Mouse (Mus musculus): ENCODE measurements at regions not wholly inside any gene's neighbourhood (a gene's known extent, or its start where the extent isn't known, plus 50 kb on each side); places are given as distances from the start of the nearest gene placed in this dataset.

DNA sequence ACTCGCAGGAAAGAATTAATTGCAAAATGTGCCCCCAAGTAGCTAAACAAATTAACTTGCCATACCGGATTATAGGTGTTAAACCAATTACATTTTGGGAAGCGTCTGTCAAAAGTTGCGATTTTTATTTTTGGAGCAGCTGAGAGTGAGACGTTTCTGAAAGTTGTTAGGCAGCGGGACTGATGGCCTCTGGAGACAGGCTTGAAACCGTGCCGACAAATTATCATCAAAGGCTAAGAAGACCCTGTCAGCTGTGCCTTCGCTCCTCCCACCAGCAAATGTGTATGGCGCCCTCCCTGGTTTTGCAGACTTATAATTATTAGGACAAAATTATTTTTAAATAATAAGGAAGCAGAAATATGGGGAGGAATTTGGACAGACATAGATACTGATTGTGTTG lies 161.5 kb upstream of the Zfp64 start:
- DNase-seq, result no peak

DNA sequence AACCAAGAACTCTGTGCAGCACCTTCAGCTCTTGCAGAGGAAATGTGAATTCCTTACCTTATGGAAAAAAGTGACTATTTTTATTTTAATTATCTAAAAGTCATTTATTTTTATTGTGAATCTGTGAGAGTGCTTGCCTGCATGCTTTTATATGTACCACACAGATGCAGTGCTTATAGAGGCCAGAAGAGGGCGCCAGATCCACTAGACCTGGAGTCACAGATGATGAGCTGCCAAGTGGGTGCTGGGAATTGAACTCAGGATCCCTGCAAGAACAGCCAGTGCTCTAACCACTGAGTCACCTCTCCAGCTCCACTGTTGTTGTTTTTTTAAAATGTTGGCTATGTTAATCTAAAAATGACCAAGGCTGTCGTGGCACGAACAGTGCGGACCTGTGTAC lies 153.7 kb upstream of the Zfp64 start:
- no peak for DNase-seq

DNA sequence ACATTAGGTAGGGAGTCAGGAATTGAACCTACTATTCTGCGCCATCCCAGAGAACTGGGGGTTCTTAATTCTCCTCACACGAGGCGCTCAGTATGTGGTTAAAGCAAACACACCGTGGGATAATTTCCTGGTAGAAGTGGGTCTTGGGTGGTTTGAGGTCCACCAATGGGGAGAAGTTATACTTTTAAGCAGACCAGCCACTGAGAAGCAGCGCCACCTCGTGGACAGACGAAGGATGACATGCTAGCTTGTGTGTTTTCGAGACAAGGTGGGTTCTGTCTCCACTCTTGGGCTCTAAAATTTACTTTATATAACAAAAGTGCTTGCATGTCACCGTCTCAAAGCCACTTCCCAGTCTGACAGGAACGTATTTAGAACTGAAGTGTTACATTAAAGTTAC lies 152.7 kb upstream of the Zfp64 start:
- DNase-seq, result peak; percentile 56

DNA sequence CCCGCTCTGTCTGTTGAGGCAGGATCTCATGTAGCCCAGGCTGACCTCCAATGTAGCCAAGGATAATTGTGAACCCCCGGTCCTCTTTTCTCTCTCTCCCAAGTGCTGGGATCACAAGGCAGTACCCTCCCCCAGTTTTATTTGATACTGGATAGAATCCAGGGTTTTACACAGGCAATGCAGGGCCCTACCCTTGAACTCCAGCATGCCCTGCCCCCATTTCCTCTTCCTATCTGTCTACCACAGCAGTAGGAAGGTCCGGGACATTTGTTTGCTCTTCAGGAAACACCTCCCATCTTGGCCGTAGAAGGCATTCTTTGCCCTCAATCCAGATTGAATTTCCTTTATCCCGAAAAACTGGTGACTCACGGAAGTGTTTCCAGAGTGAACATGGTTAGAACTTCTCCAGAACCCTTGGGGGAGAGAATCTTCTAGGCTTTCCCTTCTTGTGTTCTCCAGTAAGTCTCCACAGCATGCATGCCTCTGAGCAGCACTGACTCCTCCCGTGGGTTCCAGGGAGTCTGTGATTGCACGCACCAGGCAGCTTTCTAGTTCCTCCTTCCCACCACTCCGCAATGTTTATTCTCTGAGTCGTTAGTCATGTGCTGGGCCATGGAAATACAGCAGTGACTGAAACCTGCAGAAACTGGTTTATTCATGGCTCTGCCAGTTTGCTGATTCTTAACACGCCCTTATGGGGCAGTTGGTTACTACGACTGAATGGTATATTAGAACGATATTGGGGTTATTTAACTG lies 146.3 kb upstream of the Zfp64 start:
- DNase-seq, result no peak

DNA sequence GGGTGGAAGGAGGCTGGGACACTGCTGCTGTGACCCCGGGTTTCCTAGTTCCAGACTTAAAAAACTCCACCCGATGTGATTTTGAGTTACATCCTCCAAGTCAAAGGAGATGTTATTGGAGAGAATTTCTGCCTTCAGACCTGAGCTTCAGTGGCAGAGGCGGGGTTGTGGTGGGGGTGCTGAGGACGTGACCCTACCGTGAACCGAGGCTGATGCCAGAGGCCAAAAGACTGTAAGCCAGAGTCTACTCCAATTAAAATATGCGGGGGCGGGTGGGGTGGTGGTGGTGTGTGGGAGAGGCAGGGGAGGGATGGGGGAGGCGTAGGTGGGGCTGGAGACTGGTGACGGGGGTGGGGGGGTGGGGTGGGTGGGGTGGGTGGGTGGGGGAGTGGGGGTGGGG lies 145.1 kb upstream of the Zfp64 start:
- no peak for DNase-seq

DNA sequence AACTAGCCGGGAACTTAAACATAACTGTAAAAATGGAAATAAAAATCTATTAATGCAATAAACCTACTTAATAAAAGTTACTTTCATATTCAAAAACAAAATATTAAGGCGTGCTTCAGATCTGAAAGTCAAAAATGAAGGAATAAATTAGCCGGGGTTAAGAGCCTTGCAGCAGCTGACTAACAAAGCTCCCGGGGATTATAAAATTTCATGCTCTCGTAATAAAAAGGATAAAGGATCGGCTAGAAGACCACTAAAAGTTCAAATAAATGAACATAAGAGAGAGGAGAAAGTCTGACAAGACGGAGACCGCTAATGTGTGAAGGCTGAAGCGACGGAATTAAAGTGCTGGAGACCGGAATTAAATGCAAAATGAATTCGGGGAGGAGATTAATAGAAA lies 144.3 kb upstream of the Zfp64 start:
- no peak for DNase-seq

DNA sequence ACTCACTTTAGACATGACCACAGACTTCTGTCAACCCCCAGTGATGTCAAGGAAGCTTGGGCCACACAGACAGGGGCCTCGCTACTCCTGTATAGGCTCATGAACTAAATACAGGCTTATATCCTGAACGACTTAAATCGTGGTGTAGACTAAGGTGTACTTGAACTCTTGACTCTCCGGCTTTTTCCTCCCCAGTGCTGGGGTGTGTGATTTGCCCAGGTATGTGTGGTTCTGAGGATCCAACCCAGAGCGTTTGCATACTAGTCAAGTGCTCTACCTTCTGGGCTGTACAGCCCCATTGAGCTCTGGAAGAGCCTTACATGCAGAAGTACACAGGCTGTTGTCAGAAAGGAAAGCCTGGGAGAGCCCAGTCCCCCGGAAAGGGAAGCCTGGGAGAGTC lies 143.2 kb upstream of the Zfp64 start:
- no peak for DNase-seq

DNA sequence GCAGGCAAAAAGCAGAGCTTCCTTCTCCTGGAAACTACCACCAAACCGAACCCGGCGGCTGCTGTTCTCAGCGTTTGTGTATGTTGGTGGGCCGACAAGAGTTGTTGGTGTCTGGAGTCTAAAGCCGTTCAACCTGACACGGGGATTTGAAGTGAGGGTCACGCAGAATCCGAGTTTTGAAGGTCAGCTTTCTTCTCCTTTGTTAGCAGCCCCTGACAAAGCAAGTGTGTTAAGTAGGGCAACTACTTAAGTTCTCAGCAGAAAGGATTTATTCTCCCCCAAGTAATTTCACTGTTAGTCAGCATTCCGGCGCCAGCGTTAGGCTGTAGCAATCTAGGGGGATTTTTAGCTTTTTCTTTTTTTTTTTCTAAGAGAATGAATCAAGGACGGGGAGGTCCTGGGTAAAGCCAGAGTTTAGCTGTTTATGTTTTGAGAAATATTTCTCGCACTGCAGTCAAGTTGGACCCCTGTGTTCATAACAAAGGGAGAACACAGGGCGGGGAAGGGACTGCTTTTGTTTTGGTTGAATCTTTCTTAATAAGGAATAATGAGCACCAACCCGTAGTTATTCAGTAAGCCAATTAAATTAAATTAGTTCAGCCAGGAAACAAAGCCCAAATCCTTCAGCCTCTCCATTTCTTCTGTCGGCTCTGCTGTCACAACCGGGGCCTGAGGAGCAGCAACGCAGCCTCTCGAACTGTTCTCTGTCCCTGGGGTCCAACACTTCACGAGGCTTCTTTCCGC lies 138.8 kb upstream of the Zfp64 start:
- DNase-seq, result no peak

DNA sequence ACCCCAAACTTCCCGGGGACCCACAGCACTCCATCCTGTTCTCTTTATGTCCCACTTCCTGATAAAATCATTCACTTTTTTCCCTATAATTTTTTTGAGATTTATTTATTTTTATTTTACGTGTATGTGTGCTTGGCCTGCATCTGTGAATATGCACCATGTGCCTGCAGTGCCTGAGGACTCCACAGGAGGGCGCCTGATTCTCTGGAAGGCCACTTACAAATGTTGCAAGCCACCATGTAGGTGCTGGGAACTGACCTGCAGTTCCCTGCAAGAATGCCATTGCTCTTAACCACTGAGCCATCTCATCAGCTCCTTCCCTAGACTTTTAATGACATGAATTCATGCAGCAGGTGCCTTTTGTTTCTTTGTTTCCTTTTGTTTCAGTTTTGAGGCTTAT lies 134.9 kb upstream of the Zfp64 start:
- no peak for DNase-seq

DNA sequence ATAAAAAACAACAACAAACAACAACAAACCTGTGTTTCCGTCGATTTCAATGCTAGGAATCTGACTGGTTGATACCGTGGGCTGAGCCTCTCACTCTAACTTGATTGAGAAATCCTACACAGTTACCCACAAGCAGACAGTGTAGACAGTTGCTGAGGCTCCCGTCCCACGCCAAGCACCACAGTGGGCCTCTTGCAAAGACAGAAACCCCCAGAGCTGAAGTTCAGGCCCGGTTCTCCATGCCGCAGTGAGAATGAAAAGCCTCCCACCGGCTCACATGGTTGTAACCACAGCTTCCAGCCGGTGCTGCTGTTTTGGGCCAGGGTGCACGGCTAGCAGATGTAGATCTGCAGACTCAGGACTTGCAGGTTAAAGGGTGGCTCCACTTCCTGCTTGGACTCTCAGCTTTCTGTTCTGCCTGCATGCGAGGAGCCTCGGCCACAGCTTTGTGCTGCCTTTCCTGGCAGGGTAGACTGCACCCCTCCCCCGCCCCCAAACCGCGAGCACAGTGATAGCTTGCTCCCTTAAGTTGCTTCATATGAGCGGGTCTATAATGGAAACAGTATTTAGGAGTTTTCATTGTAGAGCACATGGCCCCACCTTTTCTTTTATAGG lies 133.6 kb upstream of the Zfp64 start:
- DNase-seq, result no peak

DNA sequence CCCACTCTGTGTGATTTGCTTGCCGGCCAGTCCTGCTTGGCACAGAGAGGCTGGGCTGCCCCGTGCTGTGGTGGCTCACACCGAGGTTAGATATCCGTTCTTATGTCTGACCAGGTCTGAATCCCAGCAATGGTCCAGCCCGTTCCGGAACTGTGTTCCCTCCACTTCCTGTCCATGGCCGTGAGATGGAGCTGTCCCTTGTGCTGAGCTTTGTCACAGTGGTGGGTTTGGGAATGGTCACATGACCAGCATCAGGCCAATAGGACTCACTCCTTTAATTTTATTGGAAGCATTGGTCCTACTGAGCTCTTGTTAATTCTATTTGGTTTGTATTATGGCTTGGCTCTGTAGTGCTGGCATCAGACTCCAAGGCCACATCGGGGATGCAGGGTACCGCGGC lies 132.9 kb upstream of the Zfp64 start:
- no peak for DNase-seq

DNA sequence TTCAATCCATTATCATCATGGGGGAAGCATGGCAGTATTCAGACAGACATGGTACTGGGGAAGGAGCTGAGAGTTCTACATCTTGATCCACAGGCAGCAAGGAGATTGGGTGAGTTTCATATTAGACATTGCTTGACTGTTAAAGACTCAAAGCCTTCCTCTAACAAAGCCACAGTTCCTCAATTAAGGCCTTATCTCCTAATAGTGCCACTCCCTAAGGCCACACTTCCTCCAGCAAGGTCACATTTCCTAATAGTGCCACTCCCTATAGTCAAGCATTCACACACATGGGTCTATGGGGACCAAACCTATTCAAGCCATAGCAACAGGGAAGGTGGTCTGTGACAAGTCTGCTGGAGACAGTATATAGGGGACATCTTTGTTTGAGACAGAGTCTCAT lies 115.9 kb upstream of the Zfp64 start:
- no peak for DNase-seq

DNA sequence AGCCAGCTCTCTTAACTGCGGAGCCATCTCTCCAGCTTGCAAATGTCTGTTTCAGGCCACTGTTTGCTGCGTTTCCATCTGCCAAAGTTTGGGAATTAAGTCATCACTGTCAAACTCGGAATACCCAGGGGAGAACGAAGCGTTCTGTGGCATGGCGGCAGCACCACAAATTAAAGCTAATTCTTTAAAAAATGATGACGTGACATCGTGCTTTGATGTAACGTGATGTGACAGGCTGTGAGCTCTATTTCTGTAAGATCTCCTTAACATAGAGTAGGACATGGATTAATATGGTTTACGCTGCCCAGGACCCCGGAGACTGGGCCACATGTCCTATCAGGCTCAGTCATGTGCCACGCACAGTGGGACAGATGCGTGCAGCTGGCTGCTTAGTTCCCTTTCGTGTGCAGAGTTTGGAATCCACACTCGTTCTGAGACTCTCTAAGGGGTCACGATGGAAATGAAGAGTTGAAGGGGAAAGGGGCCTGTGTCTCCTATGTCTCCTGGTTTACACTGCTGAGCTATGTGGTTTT lies 109.8 kb upstream of the Zfp64 start:
- no peak for DNase-seq

DNA sequence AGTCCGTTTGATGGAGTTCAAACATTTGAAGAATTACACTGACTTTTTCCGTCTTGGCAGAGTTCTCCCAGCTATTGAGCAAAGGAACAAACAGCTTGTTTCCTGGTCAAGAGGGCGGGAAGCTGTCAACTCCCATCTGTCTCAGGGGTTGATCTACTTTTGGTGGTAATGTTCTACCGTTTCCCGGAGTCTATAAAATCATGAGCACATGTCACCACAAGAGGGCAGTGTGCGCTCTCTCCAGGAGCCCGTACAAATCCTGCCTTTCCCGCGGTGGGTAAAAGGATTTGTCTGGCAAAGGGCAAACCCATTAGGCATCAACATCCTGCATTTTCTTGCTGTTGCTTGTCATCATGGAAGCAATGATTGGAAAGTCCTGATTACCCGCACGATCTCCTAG lies 106.1 kb upstream of the Zfp64 start:
- DNase-seq, result peak; percentile 93

DNA sequence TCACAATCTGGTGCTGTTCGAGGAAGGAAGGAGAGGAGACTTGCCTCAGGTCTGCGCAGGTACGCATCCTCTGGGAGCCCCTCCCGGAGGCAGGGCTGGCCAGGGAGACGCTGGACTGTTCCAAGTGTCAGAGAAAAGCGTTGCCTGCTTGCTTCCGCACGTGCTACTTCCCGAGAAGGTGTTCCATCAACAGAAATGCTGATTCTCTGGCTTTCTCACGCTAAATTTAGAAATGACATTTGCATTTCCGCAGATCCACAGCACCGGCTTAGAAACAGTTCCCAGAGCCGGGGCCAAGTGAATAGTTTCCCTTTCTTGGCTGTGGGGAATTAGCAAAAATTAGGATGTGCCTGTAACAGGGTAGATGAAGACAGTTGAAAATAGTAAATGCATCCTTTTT lies 105.1 kb upstream of the Zfp64 start:
- no peak for DNase-seq

DNA sequence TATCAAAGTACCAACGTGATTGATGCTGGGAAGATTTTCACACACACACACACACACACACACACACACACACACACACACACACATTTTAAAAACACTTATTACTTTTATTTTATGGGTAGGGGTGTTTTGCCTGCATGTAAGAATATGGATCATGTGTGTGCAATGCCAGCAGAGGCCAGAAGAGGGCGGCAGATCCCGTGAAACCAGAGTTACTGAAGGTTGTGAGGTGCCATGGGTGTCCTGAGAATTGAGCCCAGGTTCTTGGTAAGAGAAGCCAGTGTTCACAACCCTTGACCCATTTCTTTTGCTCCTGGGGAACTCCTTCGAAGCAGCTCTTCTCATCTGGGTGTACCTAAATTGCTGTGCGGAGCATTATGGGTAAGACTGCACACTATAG lies 102.4 kb upstream of the Zfp64 start:
- DNase-seq, result no peak

DNA sequence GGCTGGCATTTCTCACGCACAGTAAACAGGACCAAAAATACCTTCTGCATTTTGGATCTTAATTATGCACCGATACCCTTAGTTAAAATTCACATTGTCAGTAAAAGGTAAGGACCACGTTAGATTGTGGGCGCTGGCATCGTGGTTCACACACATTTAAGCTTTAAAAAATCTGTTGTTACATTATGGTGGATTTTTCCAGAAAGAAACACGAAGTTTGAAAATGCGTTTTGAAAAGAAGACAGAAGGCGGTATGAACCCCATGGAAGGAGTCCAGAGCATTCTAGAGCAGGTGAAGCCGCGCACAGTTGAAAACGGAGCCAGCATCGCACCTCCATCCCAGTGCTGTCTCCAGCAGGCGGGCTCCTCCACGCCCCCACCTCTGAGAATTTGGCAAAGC lies 94.6 kb upstream of the Zfp64 start:
- DNase-seq, result no peak

DNA sequence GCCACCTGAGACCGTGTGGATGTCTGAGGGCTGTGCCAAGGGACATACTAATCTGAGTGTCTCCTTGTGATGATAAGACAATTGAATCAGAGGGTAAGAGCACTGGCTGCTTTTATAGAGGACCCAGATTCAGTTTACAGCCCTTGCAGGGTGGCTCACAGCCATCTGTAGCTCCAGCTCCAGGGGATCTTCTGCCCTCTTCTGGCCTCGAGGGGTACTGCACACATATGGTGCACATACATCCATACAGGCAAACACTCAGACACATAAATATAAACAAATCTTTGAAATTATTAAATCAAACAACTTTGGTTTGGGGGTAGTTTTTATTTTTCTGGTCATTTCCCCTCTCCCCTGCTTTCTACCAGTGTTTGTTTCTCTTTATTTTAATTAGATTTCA lies 86.4 kb upstream of the Zfp64 start:
- DNase-seq, result no peak

DNA sequence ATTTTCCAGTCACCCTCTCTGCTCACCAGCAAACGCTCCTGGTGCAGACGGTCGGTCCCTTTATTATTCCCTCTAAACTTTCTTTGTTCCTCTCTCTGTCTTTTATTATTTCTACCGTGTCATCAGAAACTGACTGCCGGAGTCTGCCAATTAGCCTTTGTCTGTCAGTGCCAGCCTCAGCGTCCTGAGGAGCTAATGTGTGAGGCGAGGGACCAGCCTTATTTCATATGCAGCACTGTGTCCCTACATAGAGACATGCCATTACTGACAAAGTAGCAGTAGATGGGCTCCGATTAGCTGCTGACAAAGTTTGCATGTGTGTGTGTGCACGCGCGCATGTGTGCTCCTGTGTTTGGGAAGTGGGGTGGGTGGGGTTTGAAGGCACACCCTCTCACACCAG lies 82.6 kb upstream of the Zfp64 start:
- peak; percentile 12 for DNase-seq

DNA sequence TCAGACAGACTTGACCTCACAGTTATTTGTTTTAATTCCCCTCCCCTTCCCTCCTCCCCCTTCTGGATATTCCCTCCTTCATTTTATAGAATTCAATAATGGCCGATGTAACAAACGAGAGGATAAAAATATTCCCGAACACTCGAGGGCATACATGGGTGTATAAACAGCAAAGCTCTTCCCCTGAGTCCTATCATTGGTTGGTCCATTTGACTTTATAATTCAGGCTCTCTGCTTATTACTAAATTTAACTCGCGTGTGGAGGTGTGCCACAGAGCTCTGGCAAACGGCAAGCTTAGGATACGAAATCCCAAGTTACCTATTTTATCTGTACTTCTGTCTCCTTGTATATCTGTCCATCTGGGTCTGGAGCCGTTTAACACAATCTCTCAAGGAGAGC lies 82.1 kb upstream of the Zfp64 start:
- DNase-seq, result no peak

DNA sequence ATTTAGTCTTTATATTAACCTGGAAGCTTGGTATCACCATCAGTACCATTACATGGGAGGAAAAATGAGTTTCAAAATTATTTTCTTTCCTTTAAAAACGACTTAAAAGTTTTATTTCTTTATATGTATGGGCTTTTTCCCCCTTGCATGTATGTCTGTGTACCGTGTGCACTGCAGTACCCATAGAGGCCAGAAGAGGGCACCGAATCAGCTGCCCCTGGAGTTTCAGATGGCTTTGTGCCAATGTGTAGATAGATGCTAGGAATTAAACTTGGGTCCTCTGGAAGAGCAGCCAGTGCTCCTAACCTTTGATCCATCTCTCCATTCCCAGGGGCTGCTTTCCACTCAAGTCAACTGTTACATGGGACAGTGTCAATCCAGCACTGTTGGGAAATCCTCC lies 79.9 kb upstream of the Zfp64 start:
- DNase-seq, result peak; percentile 28

DNA sequence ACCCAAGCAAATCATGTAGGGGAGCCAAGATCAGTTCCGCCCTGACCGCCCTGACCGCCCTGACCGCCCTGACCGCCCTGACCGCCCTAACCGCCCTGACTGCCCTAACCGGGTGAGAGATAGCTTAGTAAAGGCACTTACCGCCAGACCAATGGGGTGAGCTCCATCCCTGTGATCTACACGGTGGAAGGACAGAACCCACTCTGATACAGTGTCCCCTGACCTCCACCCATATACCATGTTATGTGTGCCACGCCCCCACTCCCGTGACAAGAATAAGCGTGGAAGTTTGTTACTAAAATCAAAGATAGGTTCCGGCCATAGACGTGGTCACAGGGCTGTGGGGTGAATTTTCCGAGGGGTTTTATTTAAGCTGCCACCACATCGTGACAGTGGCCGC lies 78.6 kb upstream of the Zfp64 start:
- DNase-seq, result no peak

DNA sequence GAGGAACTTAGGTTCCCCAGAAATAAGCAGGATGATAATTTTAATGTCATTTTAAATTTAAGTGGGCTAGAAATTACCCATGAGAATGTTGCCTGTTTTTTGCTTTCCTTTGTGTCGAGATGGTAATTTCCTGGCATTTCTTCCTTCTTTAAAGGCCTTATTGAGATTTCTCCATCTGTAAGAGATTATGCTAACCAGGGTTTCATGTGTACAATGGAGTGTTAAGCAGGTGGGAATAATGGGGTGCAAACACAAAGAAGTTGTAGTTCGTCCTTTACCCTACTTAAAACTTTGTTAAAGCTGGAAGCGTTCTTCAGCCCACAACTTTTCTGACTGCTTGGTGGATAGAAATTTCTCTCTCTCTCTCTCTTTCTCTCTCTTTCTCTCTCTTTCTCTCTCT lies 77.8 kb upstream of the Zfp64 start:
- no peak for DNase-seq

DNA sequence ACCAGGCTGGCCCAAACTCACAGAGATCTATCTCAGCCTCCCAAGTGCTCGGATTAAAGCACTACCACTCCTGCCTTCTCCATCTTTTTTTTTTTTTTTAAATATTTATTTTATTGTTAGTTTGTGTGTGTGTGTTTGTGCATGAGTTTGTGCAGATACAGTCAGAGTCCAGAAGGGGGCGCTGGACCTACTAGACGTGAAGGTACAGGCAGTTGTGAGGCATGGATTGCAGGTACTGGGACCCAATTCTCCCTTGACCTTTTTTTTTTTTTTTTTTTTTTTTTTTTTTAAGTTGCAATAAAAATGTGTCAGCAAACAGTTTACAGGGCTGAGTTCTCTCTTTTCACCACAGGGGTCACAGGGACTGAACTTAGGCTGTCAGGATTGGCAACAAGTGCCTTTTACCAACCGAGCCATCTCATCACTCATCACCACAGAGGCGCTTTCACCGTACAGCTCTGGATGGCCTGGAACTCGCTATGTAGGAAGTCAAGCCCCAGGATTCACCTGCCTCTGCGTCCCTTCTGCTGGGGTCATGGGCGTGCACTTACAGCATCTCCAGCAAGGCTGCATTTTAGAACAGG lies 73.2 kb upstream of the Zfp64 start:
- no peak for DNase-seq
